Mouse (Mus musculus) midbrain, embryonic 10.5 days (tissue): ENCODE measurements around the gene Vmn1r83. TPM values are rescaled to one million over a fixed set of nuclear protein-coding genes. Genes with fewer than 3 reads are reported as not detected.

ENCODE experiments used
- DNase-seq: peaks from one replicate; pipeline ENCODE4 v3.0.0-alpha.2; 2017; ENCODE audit warnings: low spot score
- H3K27ac ChIP-seq: fragments of 300-500 bp; sonication (generic); replicated peaks from 2 replicates; pipeline ENCODE4 v1.5.1; 2016; ENCODE audit warnings: mild to moderate bottlenecking
- H3K27me3 ChIP-seq: fragments of 300-500 bp; sonication (generic); 2 replicates; pipeline ENCODE4 v1.6.1; 2016; ENCODE audit warnings: low read depth, mild to moderate bottlenecking; ENCODE audit not compliant: poor library complexity, severe bottlenecking
- H3K36me3 ChIP-seq: fragments of 300-500 bp; sonication (generic); 2 replicates; pipeline ENCODE4 v1.6.1; 2016; ENCODE audit warnings: mild to moderate bottlenecking, moderate library complexity
- H3K4me1 ChIP-seq: fragments of 300-500 bp; sonication (generic); 2 replicates; pipeline ENCODE4 v1.6.1; 2016
- H3K4me3 ChIP-seq: fragments of 300-500 bp; sonication (generic); 2 replicates; pipeline ENCODE4 v1.5.1; 2016; ENCODE audit warnings: mild to moderate bottlenecking, moderate library complexity
- H3K9me3 ChIP-seq: fragments of 300-500 bp; sonication (generic); replicated peaks from 2 replicates; pipeline ENCODE4 v1.6.1; 2016; ENCODE audit warnings: mild to moderate bottlenecking
- WGBS: fragments of 180-500 bp; shearing (Covaris S2); methylation state at CpG from one replicate; pipeline ENCODE4 v1.1.7; 2016; 5-methylcytosine and 5-hydroxymethylcytosine counted together
- microRNA-seq: library from miRNA; unstranded; fragments of <30 nt; microRNA quantifications from one replicate; pipeline ENCODE4, GENCODE M21; 2017
- polyA plus RNA-seq: library from polyadenylated mRNA; unstranded; fragments of >200 nt; fragmentation: Nextera tagmentation; extraction: Ambion mirVana; gene quantifications from 2 replicates; pipeline ENCODE4 v1.2.1, GENCODE M21; 2016

Vmn1r83 gene
- polyA plus RNA-seq = not detected in 2 replicates

- Histone ChIP-seq H3K27ac (no peak within 1 kb of the TSS), H3K27me3 (no peaks in the 10 kb centered on the region), H3K4me3 (no peak within 1 kb of the TSS), H3K36me3 (no peaks in the 10 kb centered on the region), H3K9me3 (peaks cover 50% of the 10 kb centered on the region), H3K4me1 (no peaks in the 10 kb centered on the region)
- WGBS = 87% methylated on average over 2 of the region's 2 CpGs
- DNase-seq = no peak
Measured at GRCm38 (mm10) chr7:12329381-12329780, at the start of gene Vmn1r83. Gene Vmn1r83, minus strand, starts transcription at chr7:12329481.

GRCm38 (mm10) chr7:12369173-12369572 lies 39.9 kb upstream of the Vmn1r83 start, which contains the start of gene Vmn1r84:
Gene Vmn1r84, minus strand, starts transcription at chr7:12369273.
- Histone ChIP-seq H3K4me3 (no peak within 1 kb of the TSS), H3K27me3 (no peaks in the 10 kb centered on the region), H3K9me3 (peaks cover 9% of the 10 kb centered on the region; the same call in 1 of the 2 replicates), H3K27ac (no peak within 1 kb of the TSS), H3K36me3 (no peaks in the 10 kb centered on the region), H3K4me1 (no peaks in the 10 kb centered on the region)
- 72% methylated on average over 1 of the region's 1 CpGs for WGBS
- DNase-seq = no peak

- Histone ChIP-seq H3K4me3 (no peak within 1 kb of the TSS), H3K4me1 (no peaks in the 10 kb centered on the region), H3K27ac (no peak within 1 kb of the TSS), H3K36me3 (no peaks in the 10 kb centered on the region), H3K27me3 (no peaks in the 10 kb centered on the region), H3K9me3 (peaks cover 50% of the 10 kb centered on the region)
- DNase-seq = no peak
- WGBS = 62% methylated on average over 2 of the region's 2 CpGs
Measured at GRCm38 (mm10) chr7:12300130-12300529, 29.2 kb downstream of the Vmn1r83 start, which contains the start of gene Vmn1r82. Gene Vmn1r82, plus strand, starts transcription at chr7:12300430.

Small RNA genes within 50 kb of the gene (microRNA-seq; reads per million reads assigned to microRNA genes)
- not detected for gene Gm23521

Other genes with a start within 250 kb of the Vmn1r83 start
- not detected in 2 replicates for gene Vmn1r78, start 179.2 kb downstream of the Vmn1r83 start, polyA plus RNA-seq
- not detected in 2 replicates for gene Vmn1r79, start 158.2 kb downstream of the Vmn1r83 start, polyA plus RNA-seq
- gene Vmn1r80, start 140.2 kb downstream of the Vmn1r83 start, polyA plus RNA-seq = not detected in 2 replicates
- gene Vmn1r81, start 61.2 kb downstream of the Vmn1r83 start, polyA plus RNA-seq = not detected in 2 replicates
- not detected in 2 replicates for gene Vmn1r82, start 29.1 kb downstream of the Vmn1r83 start, polyA plus RNA-seq
- not detected in 2 replicates for gene Vmn1r84, start 39.8 kb upstream of the Vmn1r83 start, polyA plus RNA-seq
- 2.5 and 3.9 TPM in 2 replicates for gene Zfp551, start 93.3 kb upstream of the Vmn1r83 start, polyA plus RNA-seq
- 35.0 and 41.6 TPM in 2 replicates for gene Zfp606, start 148.8 kb upstream of the Vmn1r83 start, polyA plus RNA-seq
- gene 2900092C05Rik, start 183.0 kb upstream of the Vmn1r83 start, polyA plus RNA-seq = not detected in 2 replicates